Mouse (Mus musculus) spleen, adult 2 months (tissue): ENCODE results near the gene Grik3.

Source experiments
- CTCF ChIP-seq: fragments of 200-500 bp; IDR thresholded peaks from 2 replicates; pipeline ENCODE4 v1.5.1; 2011; ENCODE audit warnings: mild to moderate bottlenecking, inconsistent platforms; ENCODE audit not compliant: insufficient read depth, insufficient read length, insufficient replicate concordance; ENCODE audit errors: extremely low read depth
- POLR2A ChIP-seq: fragments of 200-500 bp; IDR thresholded peaks from 2 replicates; pipeline ENCODE4 v1.6.1; 2011; ENCODE audit warnings: low read depth, low read length, inconsistent platforms

DNA sequence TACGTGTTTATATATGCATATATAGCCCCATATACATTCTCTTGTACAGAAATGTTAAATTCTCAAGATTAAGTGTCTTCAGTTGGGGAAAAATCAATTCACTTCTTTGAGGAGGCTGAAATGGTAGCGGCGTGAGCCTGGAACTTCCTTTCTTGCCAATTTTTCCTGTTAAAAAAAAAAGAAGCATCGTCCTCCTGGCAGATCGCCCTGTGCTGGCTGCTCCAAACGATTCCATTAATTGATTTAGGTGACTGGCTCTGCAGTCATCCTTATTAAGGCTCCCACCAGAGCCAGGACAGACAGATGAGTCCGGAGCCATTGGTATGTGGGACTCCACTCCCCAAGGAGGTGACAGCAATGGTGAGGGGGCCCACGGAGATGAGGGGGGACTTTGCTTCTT lies 209.8 kb downstream of the Grik3 start:
- TF ChIP-seq POLR2A, result no peak
- TF ChIP-seq CTCF, result no peak
